Comparison of ENCODE assay signal across 8 mouse cellular contexts in genomic region chr11:120631726-120632448, GRCm38 (mm10). TPM values are rescaled to one million over a fixed set of nuclear protein-coding genes. Genes with fewer than 3 reads are reported as not detected.
DNase-seq lines count a peak whose midpoint lies in the region; ATAC-seq and TF ChIP-seq lines count a peak whose summit lies in the region.

No protein-coding gene starts in this region.

- no peak for TF ChIP-seq EP300 in liver, postnatal 0 days (IDR thresholded peaks at IDR 0.05; ENCODE audit: low read depth)

- peak overlapping the region; percentile 95 for H3K4me3 ChIP-seq in heart, embryonic 15.5 days
- peak overlapping the region; percentile 80 for H3K4me3 ChIP-seq in bone marrow, adult 2 months (replicated peaks; ENCODE audit: control insufficient read depth, low read depth, low read length)
- peak overlapping the region; percentile 96 for H3K4me3 ChIP-seq in hindbrain, embryonic 10.5 days
- peak overlapping the region; percentile 96 for H3K4me3 ChIP-seq in liver, postnatal 0 days (ENCODE audit: low read depth, low read length)

- H3K4me2 ChIP-seq in heart, embryonic 15.5 days: peak overlapping the region; percentile 94
- H3K4me2 ChIP-seq in liver, postnatal 0 days (ENCODE audit: low read depth, low read length): peak overlapping the region; percentile 84

- no peaks in the 10 kb centered on the region for H3K27me3 ChIP-seq in heart, embryonic 15.5 days
- no peaks in the 10 kb centered on the region for H3K27me3 ChIP-seq in hindbrain, embryonic 10.5 days (ENCODE audit: insufficient read depth, poor library complexity, severe bottlenecking)
- H3K27me3 ChIP-seq in liver, postnatal 0 days (ENCODE audit: insufficient read depth, low read length): no peaks in the 10 kb centered on the region

- H3K4me1 ChIP-seq in heart, embryonic 15.5 days (replicated peaks): peaks cover 44% of the 10 kb centered on the region
- H3K4me1 ChIP-seq in bone marrow, adult 2 months (ENCODE audit: control insufficient read depth, insufficient read depth, low read length): peaks cover 9% of the 10 kb centered on the region
- peaks cover 51% of the 10 kb centered on the region for H3K4me1 ChIP-seq in hindbrain, embryonic 10.5 days (replicated peaks)
- peaks cover 58% of the 10 kb centered on the region for H3K4me1 ChIP-seq in liver, postnatal 0 days (ENCODE audit: insufficient read depth)

- TF ChIP-seq CTCF in bone marrow, adult 2 months (IDR thresholded peaks at IDR 0.05; ENCODE audit: control insufficient read depth, insufficient read depth, low read length): no peak
- TF ChIP-seq CTCF in liver, postnatal 0 days (IDR thresholded peaks at IDR 0.05; ENCODE audit: low read depth): no peak

- H3K27ac ChIP-seq in heart, embryonic 15.5 days: peak overlapping the region; percentile 86; the same call in 1 of the 2 replicates
- peak overlapping the region; percentile 94 for H3K27ac ChIP-seq in bone marrow, adult 2 months (ENCODE audit: control insufficient read depth, insufficient read depth, low read depth, low read length, poor library complexity)
- H3K27ac ChIP-seq in hindbrain, embryonic 10.5 days: peak overlapping the region; percentile 98
- peak overlapping the region; percentile 99 for H3K27ac ChIP-seq in liver, postnatal 0 days (ENCODE audit: low read depth)

- no peak for TF ChIP-seq POLR2A in bone marrow, adult 2 months (IDR thresholded peaks at IDR 0.05; ENCODE audit: borderline replicate concordance, control insufficient read depth, low read depth, low read length)

- no peak for DNase-seq in heart, adult 18-20 months
- no peak for DNase-seq in hindbrain, embryonic 10.5 days (ENCODE audit: low spot score)
- DNase-seq in liver, postnatal 0 days: peak; percentile 49
- no peak for DNase-seq in urinary bladder, adult 18-20 months (ENCODE audit: low spot score in 2 of 2)
- DNase-seq in right cerebral cortex, postnatal 36 days (ENCODE audit: low spot score in 2 of 2): no peak
- no peak for DNase-seq in thymus, postnatal 36 days

- WGBS in heart, embryonic 15.5 days: 56% methylated on average over 4 of the region's 4 CpGs
- WGBS in bone marrow, adult 2 months: 25% methylated on average over 4 of the region's 4 CpGs
- WGBS in hindbrain, embryonic 10.5 days: 72% methylated on average over 4 of the region's 4 CpGs
- WGBS in liver, postnatal 0 days (ENCODE audit: insufficient replicate concordance): 31% methylated on average over 4 of the region's 4 CpGs

- H3K9me3 ChIP-seq in heart, embryonic 15.5 days (replicated peaks): no peaks in the 10 kb centered on the region
- H3K9me3 ChIP-seq in hindbrain, embryonic 10.5 days: no peaks in the 10 kb centered on the region
- H3K9me3 ChIP-seq in liver, postnatal 0 days (ENCODE audit: low read length): no peaks in the 10 kb centered on the region

- H3K36me3 ChIP-seq in heart, embryonic 15.5 days: peaks cover 15% of the 10 kb centered on the region
- peaks cover 32% of the 10 kb centered on the region for H3K36me3 ChIP-seq in hindbrain, embryonic 10.5 days
- H3K36me3 ChIP-seq in liver, postnatal 0 days (replicated peaks; ENCODE audit: insufficient read depth, low read length): peaks cover 12% of the 10 kb centered on the region

- peak overlapping the region; percentile 94 for H3K9ac ChIP-seq in heart, embryonic 15.5 days
- peak overlapping the region; percentile 98 for H3K9ac ChIP-seq in liver, postnatal 0 days (replicated peaks)

- ATAC-seq in heart, embryonic 15.5 days (replicated peaks; ENCODE audit: insufficient number of reproducible peaks, insufficient read depth, low FRiP score, low read depth): no peak
- no peak for ATAC-seq in liver, postnatal 0 days

RNA-seq across cellular contexts. Expression of gene Mafg, which starts 1.5 kb away (rescaled TPM):
- polyA plus RNA-seq in heart, embryonic 15.5 days (2015; fragmentation: Nextera tagmentation; extraction: Ambion mirVana): 17.8 and 21.2 TPM in 2 replicates
- total RNA-seq in heart, adult 18-20 months (2021): 10 to 100 TPM; 33.7 to 35.7 TPM
- 61.7 and 86.9 TPM in 2 replicates for polyA plus RNA-seq in bone marrow, adult 2 months (2011; ENCODE audit: insufficient read depth, insufficient read length, low replicate concordance, missing spikeins)
- 23.1 and 26.2 TPM in 2 replicates for polyA plus RNA-seq in hindbrain, embryonic 10.5 days (2016; fragmentation: Nextera tagmentation; extraction: Ambion mirVana)
- 30.8 and 35.8 TPM in 2 replicates for polyA plus RNA-seq in liver, postnatal 0 days (2015; fragmentation: Nextera tagmentation; extraction: Ambion mirVana)

RNA-seq across cellular contexts. Expression of gene Sirt7, which starts 6.8 kb away (rescaled TPM):
- polyA plus RNA-seq in heart, embryonic 15.5 days (2015; fragmentation: Nextera tagmentation; extraction: Ambion mirVana): 17.6 and 25.1 TPM in 2 replicates
- total RNA-seq in heart, adult 18-20 months (2021): 1 to 10 TPM; 6.9 to 8.9 TPM
- 67.9 and 138 TPM in 2 replicates for polyA plus RNA-seq in bone marrow, adult 2 months (2011; ENCODE audit: insufficient read depth, insufficient read length, low replicate concordance, missing spikeins)
- polyA plus RNA-seq in hindbrain, embryonic 10.5 days (2016; fragmentation: Nextera tagmentation; extraction: Ambion mirVana): 37.0 and 42.4 TPM in 2 replicates
- 34.3 TPM in 2 replicates for polyA plus RNA-seq in liver, postnatal 0 days (2015; fragmentation: Nextera tagmentation; extraction: Ambion mirVana)

RNA-seq across cellular contexts. Expression of gene Pycr1, which starts 11.7 kb away (rescaled TPM):
- polyA plus RNA-seq in heart, embryonic 15.5 days (2015; fragmentation: Nextera tagmentation; extraction: Ambion mirVana): 17.1 and 23.5 TPM in 2 replicates
- total RNA-seq in heart, adult 18-20 months (2021): 1 to 10 TPM; 1.1 to 1.3 TPM
- 2.3 TPM in 1 of 2 replicates, not detected in the other for polyA plus RNA-seq in bone marrow, adult 2 months (2011; ENCODE audit: insufficient read depth, insufficient read length, low replicate concordance, missing spikeins)
- polyA plus RNA-seq in hindbrain, embryonic 10.5 days (2016; fragmentation: Nextera tagmentation; extraction: Ambion mirVana): 37.6 and 38.7 TPM in 2 replicates
- polyA plus RNA-seq in liver, postnatal 0 days (2015; fragmentation: Nextera tagmentation; extraction: Ambion mirVana): 1.5 and 1.7 TPM in 2 replicates

RNA-seq across cellular contexts. Expression of gene Pcyt2, which starts 14.2 kb away (rescaled TPM):
- polyA plus RNA-seq in heart, embryonic 15.5 days (2015; fragmentation: Nextera tagmentation; extraction: Ambion mirVana): 80.3 and 111 TPM in 2 replicates
- 10 to 100 TPM; 47.2 to 51.2 TPM for total RNA-seq in heart, adult 18-20 months (2021)
- 45.4 and 46.8 TPM in 2 replicates for polyA plus RNA-seq in bone marrow, adult 2 months (2011; ENCODE audit: insufficient read depth, insufficient read length, low replicate concordance, missing spikeins)
- 139 and 160 TPM in 2 replicates for polyA plus RNA-seq in hindbrain, embryonic 10.5 days (2016; fragmentation: Nextera tagmentation; extraction: Ambion mirVana)
- 217 and 222 TPM in 2 replicates for polyA plus RNA-seq in liver, postnatal 0 days (2015; fragmentation: Nextera tagmentation; extraction: Ambion mirVana)

RNA-seq across cellular contexts. Expression of gene Myadml2, which starts 16.1 kb away (rescaled TPM):
- polyA plus RNA-seq in heart, embryonic 15.5 days (2015; fragmentation: Nextera tagmentation; extraction: Ambion mirVana): 13.2 and 15.4 TPM in 2 replicates
- total RNA-seq in heart, adult 18-20 months (2021): 10 to 100 TPM; 77.0 to 81.2 TPM
- 6.7 TPM in 1 of 2 replicates, not detected in the other for polyA plus RNA-seq in bone marrow, adult 2 months (2011; ENCODE audit: insufficient read depth, insufficient read length, low replicate concordance, missing spikeins)
- polyA plus RNA-seq in hindbrain, embryonic 10.5 days (2016; fragmentation: Nextera tagmentation; extraction: Ambion mirVana): not detected in 2 replicates
- 0.26 and 0.50 TPM in 2 replicates for polyA plus RNA-seq in liver, postnatal 0 days (2015; fragmentation: Nextera tagmentation; extraction: Ambion mirVana)
